Mouse (Mus musculus) neural tube, embryonic 12.5 days (tissue): ENCODE data around the gene Irf4. TPM values are rescaled to one million over a fixed set of nuclear protein-coding genes. Genes with fewer than 3 reads are reported as not detected.

Source experiments
- ATAC-seq: fragments of 200-750 bp; cut with Nextera tagmentation; 2 replicates; pipeline ENCODE4 v1.8.0; 2017; ENCODE audit warnings: low read depth, mild to moderate bottlenecking, moderate TSS enrichment, moderate library complexity; ENCODE audit not compliant: low FRiP score
- H3K27ac ChIP-seq: fragments of 300-500 bp; sonication (generic); 2 replicates; pipeline ENCODE4 v1.5.1; 2016
- H3K27me3 ChIP-seq: fragments of 300-500 bp; sonication (generic); replicated peaks from 2 replicates; pipeline ENCODE4 v1.6.1; 2016; ENCODE audit warnings: mild to moderate bottlenecking
- H3K36me3 ChIP-seq: fragments of 300-500 bp; sonication (generic); 2 replicates; pipeline ENCODE4 v1.6.1; 2016; ENCODE audit warnings: mild to moderate bottlenecking
- H3K4me1 ChIP-seq: fragments of 300-500 bp; sonication (generic); 2 replicates; pipeline ENCODE4 v1.6.1; 2016
- H3K4me2 ChIP-seq: fragments of 300-500 bp; sonication (generic); replicated peaks from 2 replicates; pipeline ENCODE4 v1.6.1; 2016; ENCODE audit warnings: mild to moderate bottlenecking
- H3K4me3 ChIP-seq: fragments of 300-500 bp; sonication (generic); 2 replicates; pipeline ENCODE4 v1.5.1; 2016
- H3K9ac ChIP-seq: fragments of 300-500 bp; sonication (generic); 2 replicates; pipeline ENCODE4 v1.6.1; 2016; ENCODE audit warnings: mild to moderate bottlenecking
- H3K9me3 ChIP-seq: fragments of 300-500 bp; sonication (generic); 2 replicates; pipeline ENCODE4 v1.6.1; 2016; ENCODE audit warnings: mild to moderate bottlenecking
- WGBS: fragments of 180-500 bp; shearing (Covaris S2); methylation state at CpG from one replicate; pipeline ENCODE4 v1.1.7; 2016; 5-methylcytosine and 5-hydroxymethylcytosine counted together
- polyA plus RNA-seq: library from polyadenylated mRNA; unstranded; fragments of >200 nt; fragmentation: Nextera tagmentation; extraction: Ambion mirVana; gene quantifications from 2 replicates; pipeline ENCODE4 v1.2.1, GENCODE M21; 2016

Gene Irf4
- polyA plus RNA-seq, 1 experiment from 2014 or later, result 0.05 TPM

DNA sequence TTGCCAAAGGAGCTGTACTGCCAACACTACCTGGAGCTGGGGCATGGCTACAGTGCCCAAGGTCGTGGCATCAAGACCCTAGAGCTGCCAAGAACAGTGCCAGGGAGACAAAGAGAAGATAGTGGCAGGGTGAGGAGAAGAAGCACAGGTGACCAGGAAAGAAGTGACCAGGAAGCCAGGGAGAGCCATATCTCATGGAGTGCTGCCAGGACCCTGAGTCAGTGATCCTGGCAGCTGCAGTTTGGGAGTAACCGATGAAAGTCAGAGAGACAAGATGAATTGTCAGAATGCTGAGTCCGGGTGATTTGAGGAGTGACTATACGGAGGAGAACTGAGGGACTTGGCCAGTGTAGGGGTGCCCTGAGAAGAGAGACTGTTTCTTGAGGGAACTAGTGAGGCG, 44.6 kb downstream of the Irf4 start:
- H3K4me2 ChIP-seq, result no peak overlapping the region
- 87% methylated on average over 5 of the region's 5 CpGs for WGBS
- ATAC-seq, result no peak

DNA sequence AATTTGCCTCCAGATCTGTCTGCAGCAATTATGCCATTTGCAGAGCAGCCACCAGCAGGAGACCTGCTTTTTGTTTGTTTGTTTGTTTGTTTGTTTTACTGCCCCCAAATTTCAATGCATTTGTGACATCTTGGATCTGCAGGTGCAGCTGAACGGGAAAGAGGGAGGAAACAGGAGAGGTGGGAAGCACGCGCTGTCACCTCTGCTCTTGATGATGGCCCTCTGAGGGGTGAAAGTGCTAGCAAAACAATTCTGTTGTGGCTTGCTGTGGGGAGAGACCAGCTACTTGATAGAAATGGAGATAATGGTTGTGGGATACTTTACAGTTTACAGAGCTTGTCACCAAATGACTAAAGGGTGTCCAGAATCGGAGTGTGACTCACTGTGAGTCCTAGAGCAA, 46.9 kb downstream of the Irf4 start:
- no peaks in the 10 kb centered on the region for H3K36me3 ChIP-seq
- no peak for ATAC-seq
- no peak overlapping the region for H3K4me3 ChIP-seq
- H3K4me1 ChIP-seq, result no peaks in the 10 kb centered on the region
- WGBS, result 89% methylated on average over 4 of the region's 4 CpGs
- H3K9me3 ChIP-seq, result no peaks in the 10 kb centered on the region
- H3K4me2 ChIP-seq, result no peak overlapping the region
- H3K9ac ChIP-seq, result no peak overlapping the region
- no peak overlapping the region for H3K27ac ChIP-seq
- no peaks in the 10 kb centered on the region for H3K27me3 ChIP-seq

More for the DNA sequence above, 44.6 kb downstream of the Irf4 start:
- Histone ChIP-seq H3K4me3 (no peak overlapping the region), H3K27me3 (no peaks in the 10 kb centered on the region), H3K27ac (no peak overlapping the region), H3K36me3 (no peaks in the 10 kb centered on the region), H3K4me1 (no peaks in the 10 kb centered on the region), H3K9ac (no peak overlapping the region), H3K9me3 (no peaks in the 10 kb centered on the region)

DNA sequence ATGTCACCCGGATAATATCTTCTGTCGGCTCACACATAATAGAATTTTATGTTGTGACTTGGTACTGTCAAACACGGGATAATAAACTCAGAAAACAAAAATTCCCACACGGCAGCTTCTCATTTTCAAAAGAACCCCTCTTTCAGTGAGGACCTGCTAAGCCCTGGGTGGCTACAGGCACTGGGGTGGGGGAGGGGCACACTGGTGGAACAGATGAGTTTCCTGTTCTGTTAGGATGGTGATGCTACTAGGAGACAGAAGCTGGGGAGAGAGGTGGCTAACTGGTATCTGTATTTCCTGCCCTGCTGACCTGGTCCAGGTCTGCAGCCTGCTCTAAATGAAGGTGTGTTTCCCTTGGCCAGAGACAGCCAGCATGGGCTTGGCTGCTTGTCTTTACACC, 52.9 kb downstream of the Irf4 start:
- no peak overlapping the region for H3K4me3 ChIP-seq
- no peaks in the 10 kb centered on the region for H3K4me1 ChIP-seq
- H3K36me3 ChIP-seq, result no peaks in the 10 kb centered on the region
- no peaks in the 10 kb centered on the region for H3K9me3 ChIP-seq
- H3K27ac ChIP-seq, result no peak overlapping the region
- H3K9ac ChIP-seq, result no peak overlapping the region
- no peak for ATAC-seq
- no peak overlapping the region for H3K4me2 ChIP-seq
- H3K27me3 ChIP-seq, result no peaks in the 10 kb centered on the region
- 91% methylated on average over 4 of the region's 4 CpGs for WGBS

DNA sequence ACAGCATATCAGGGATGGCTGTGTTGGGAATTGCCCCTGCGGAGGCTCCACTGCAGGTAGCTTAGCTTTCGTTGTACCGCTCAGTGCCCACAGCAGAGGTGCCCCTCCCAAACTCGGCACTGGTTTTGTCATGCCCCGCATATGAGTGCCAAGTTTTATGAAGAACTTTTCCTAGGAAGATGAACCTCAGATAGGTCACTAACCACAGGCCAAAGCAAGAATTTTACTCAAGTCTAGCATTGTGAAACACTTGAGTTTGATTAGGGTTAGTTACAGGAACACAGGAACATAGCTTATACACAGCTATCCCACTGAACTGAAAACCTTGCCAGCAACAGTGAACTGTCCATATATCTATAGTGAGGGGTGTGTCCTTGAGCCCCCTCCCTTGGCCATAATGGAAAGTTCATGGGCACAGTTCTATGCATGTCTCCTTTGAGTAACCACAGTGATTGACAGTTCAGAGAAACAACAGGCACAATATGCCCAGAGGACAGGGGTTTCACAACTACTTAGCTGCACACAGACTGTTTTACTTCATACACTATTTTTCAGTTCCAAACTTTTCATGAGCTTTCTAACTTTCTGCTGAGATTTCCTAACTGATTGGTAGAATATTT, 53.4 kb downstream of the Irf4 start:
- no peaks in the 10 kb centered on the region for H3K36me3 ChIP-seq
- no peak overlapping the region for H3K4me3 ChIP-seq
- H3K27ac ChIP-seq, result no peak overlapping the region
- 95% methylated on average over 5 of the region's 5 CpGs for WGBS
- no peaks in the 10 kb centered on the region for H3K9me3 ChIP-seq
- no peak overlapping the region for H3K4me2 ChIP-seq
- H3K9ac ChIP-seq, result no peak overlapping the region
- no peaks in the 10 kb centered on the region for H3K4me1 ChIP-seq
- ATAC-seq, result no peak
- no peaks in the 10 kb centered on the region for H3K27me3 ChIP-seq

DNA sequence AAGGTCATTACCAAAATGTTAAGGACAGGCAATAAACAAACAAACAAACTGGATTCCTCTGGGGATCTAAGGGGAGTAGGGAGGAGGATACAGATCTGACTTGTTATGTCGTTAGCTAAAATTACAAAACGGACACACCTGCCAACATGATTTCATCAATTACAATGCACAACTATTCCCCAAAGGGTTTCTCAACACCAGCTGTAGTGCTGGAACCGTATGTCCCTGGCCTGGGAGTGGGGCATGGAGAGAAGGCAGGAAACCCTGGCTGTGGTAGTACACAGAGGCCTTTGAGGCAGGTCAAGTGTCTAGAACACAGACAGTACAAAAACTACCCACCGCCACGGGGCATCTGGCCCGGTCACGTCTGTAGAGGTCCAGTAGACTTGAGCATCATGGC, 60.2 kb downstream of the Irf4 start:
- Histone ChIP-seq H3K9ac (no peak overlapping the region), H3K27ac (no peak overlapping the region), H3K27me3 (no peaks in the 10 kb centered on the region), H3K36me3 (peaks cover 6% of the 10 kb centered on the region), H3K4me3 (no peak overlapping the region), H3K4me2 (no peak overlapping the region), H3K9me3 (no peaks in the 10 kb centered on the region), H3K4me1 (no peaks in the 10 kb centered on the region)
- no peak for ATAC-seq
- 87% methylated on average over 7 of the region's 7 CpGs for WGBS

DNA sequence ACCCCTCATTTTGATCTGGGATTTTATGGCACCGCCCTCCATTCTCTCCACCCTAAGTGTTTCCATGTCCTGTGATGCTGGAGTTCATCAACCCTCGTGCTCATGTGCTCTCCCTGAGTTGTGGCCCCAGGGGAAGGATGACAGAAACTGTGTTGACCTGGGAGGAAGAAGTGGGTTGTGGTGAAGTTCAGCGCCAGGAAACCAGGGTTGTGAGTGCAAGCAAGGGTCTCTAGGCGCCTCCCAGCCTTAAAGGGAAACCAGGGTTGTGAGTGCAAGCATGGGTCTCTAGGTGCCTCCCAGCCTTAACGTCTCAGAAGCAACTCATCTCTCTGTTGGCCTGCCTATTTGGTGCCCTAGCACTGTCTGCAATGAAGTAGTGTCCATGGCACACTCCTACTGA, 64.4 kb downstream of the Irf4 start:
- Histone ChIP-seq H3K4me1 (no peaks in the 10 kb centered on the region), H3K4me2 (no peak overlapping the region), H3K27me3 (no peaks in the 10 kb centered on the region), H3K9me3 (no peaks in the 10 kb centered on the region), H3K4me3 (no peak overlapping the region), H3K9ac (no peak overlapping the region), H3K36me3 (peaks cover 29% of the 10 kb centered on the region), H3K27ac (no peak overlapping the region)
- WGBS, result 89% methylated on average over 5 of the region's 5 CpGs
- ATAC-seq, result no peak

DNA sequence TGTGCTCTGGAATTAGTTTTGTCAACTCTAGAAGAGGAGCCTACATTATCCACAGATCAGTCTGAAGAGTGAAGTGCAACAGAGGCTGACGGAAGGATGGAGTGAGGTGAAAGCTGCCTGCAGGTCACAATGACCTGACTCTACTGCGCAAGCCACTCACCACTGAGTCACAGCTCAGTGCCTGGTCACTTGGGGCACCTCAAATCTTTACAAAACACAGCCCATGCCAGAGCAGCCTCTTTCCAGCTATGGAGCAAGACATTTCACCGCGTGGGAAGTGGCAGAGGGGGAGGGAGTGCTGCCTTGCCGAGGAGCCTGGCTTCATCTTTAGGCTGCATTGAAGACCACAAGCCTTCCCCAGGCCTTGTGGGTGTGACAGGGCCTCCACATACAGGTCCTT, 65.2 kb downstream of the Irf4 start:
- no peak overlapping the region for H3K27ac ChIP-seq
- no peaks in the 10 kb centered on the region for H3K4me1 ChIP-seq
- H3K36me3 ChIP-seq, result peaks cover 35% of the 10 kb centered on the region
- H3K9ac ChIP-seq, result no peak overlapping the region
- 91% methylated on average over 5 of the region's 5 CpGs for WGBS
- no peak overlapping the region for H3K4me3 ChIP-seq
- ATAC-seq, result no peak
- H3K9me3 ChIP-seq, result no peaks in the 10 kb centered on the region
- no peak overlapping the region for H3K4me2 ChIP-seq
- H3K27me3 ChIP-seq, result no peaks in the 10 kb centered on the region

Other genes with a start within 250 kb of the Irf4 start
- 242 and 248 TPM in 2 replicates for gene Uqcrfs1, start 203.9 kb upstream of the Irf4 start, polyA plus RNA-seq
- 20.5 and 21.2 TPM in 2 replicates for gene Dusp22, start 89.2 kb upstream of the Irf4 start, polyA plus RNA-seq
- gene Hus1b, start 198.5 kb downstream of the Irf4 start, polyA plus RNA-seq, result not detected in 2 replicates
- 42.5 and 45.7 TPM in 2 replicates for gene Exoc2, start 224.9 kb downstream of the Irf4 start, polyA plus RNA-seq
- 0.29 TPM in 1 of 2 replicates, not detected in the other for gene Gm5447, start 225.0 kb downstream of the Irf4 start, polyA plus RNA-seq